Mouse (Mus musculus): Measurements from ENCODE around the gene Mogs.

GRCm38 (mm10) chr6:83070247-83070310 is 45.2 kb upstream of the Mogs start, which contains the start of gene Tlx2:
- TF ChIP-seq CTCF (IDR thresholded peaks at IDR 0.05; ENCODE audit: low read depth, low read length) (no peak), GATA1 (IDR thresholded peaks at IDR 0.05; ENCODE audit: borderline replicate concordance, low read length) (no peak), POLR2AphosphoS5 (IDR thresholded peaks at IDR 0.05; ENCODE audit: insufficient replicate concordance, low read depth, low read length) (no peak)
